Mouse (Mus musculus) adipose tissue, adult 10 weeks (tissue): ENCODE data around the gene Wdr81. TPM values are rescaled to one million over a fixed set of nuclear protein-coding genes. Genes with fewer than 3 reads are reported as not detected.

Experiments
- polyA plus RNA-seq: library from polyadenylated mRNA; stranded (reverse); fragments of 350-450 nt; fragmentation: Illumina TruSeq; extraction: RNeasy Lipid Tissue Mini Kit (QIAGEN cat#74804); gene quantifications from one replicate; pipeline ENCODE4 v1.2.3, GENCODE M21; 2014; ENCODE audit warnings: low read depth, low replicate concordance

Wdr81 gene
- polyA plus RNA-seq, result 17.3 TPM

DNA sequence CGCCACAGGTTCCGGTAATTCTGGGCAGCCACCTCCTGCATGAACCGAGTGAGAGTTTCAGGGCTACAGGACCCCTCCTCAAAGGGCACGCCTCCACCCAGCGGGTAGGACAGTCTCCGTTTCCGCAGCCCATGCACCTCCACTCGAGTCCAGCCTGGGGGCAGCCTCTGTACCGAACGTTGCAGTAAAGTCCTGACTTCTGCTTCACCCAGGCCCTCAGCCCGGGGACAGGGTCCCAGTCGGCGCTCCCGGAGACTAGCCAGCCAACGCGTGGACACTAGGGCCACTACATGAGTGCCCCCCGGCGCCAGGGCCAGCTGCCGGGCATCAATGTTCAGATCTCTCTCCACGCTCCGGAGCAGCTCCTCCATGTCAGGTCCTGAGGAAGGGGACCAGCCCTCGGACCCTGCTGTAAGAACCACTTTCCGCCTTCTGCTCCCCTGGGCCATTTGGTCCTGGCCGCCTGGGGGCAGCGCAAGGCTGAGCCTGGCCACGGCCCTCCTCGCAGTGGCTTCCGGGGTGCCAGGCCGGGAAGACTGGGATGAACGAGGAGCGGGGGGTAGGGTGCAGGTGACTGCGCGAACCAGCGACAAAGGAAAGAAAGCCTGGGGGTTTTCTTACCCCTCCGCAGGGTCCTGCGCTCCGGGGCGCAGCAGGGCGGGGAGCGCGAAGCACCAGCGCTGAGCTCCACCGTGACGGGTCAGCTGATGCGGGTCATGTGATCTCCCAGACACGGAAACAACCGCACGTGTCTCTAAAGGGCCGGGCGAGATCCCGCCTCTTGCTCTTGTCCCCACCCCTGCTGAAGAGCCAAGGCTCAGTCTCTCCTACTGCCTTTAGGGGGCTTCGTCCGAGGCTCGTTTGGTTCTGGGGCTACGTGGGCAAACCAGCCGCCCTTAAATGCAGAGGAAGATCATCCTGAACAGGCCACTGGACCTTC is at the start of gene Wdr81:
Gene Wdr81 (minus strand): TSS at position 727 of the 940 bp plus-strand sequence.

DNA sequence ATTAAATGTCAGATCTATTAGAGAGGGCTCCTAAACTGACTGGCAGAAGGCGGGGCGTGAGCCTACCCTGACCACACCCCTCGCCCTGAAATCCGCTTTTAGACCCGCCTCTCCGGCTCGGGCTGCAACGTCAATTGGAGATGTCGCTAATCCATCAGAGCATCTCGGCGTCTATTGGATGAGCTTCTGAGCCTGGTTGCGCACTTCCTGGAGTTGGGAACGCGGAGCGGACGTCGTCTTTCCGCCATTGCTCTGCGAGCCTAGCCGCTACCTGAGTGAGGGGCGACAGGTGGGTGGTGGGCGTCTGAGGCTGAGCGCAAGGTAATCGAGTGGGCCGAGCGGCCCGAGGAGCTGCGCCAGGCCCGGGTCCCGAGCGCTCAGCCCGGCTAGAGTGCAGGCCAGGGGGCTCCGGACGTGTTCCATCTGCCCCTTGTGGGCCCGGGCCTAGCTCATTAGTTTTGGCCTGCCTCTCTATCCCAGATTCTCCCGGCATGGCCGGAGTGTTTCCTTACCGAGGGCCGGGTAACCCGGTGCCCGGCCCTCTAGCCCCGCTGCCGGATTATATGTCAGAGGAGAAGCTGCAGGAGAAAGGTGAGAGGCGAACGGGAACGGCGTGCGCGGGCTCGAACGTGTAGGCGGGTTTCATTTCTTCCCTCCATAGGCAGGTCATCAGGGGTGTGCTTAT is 32.2 kb upstream of the Wdr81 start, which contains the start of gene Prpf8:
Gene Prpf8 (plus strand): TSS at position 216 of the 685 bp plus-strand sequence.

DNA sequence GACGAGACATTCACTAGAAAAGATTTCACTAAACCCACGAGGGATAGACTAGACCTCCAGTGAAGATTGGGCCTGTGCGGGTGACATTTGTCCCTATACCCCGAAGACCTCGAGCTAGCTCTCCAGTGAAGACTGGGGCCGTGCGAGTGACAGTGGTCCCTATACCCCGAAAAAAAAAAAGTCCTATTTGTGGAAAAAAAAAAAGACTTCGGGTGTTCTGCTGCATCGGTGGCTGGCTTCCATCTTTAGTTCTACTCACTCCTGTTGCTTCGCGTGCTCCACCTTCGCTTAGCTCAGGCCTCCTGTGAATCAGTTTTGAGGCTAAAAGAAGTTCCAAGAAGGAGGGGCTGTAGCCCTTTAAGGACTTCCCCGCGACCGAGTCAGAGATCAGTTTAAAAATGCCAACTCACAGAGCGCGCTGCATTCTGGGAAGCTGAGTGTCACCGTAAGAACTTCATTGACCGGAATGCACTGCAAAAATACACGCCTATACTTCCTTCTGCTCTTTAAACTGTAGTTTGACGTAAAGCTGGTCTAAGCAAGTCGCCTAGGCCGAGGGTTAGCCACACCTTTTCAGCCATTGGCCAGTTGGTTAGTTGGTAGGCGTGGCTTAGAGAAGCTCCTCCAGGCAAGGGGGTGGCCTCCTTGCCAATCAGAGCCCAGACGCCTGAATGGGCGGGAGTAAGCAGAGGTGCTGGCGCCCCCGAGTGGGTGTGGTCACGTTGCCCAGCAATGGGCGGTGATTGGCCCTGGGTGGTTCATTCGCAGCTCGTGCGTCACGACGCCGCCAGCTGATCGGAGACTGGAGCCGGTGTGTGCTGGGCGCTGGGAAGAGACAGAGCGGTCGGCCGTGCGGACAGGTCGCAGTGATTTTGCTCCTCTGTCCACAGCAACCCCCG is 6.6 kb upstream of the Wdr81 start, which contains the start of gene Tlcd2:
Gene Tlcd2 (plus strand): TSS at position 872 of the 899 bp plus-strand sequence.

DNA sequence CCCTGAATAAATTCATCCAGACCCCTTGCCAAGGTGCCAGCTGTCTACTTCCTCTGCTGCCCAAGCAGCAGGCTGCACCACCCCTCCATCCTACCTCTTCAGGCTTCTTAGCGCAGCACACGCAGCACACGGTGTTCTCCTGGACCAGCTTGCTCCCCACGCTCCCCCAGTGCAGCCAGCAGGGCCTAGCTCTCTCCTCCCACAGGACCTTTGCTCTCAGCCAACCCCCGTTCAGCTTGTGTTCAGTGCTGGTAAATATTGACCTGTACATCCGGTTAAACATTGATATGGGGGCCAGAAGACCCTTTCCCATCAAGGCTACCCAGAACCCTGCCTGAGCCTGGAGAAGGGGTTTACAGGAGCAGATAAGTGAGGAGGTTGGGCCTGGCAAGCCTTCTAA is 15.2 kb downstream of the Wdr81 start, which contains the start of gene Serpinf2:
Gene Serpinf2 (minus strand): TSS at position 229 of the 400 bp plus-strand sequence.

DNA sequence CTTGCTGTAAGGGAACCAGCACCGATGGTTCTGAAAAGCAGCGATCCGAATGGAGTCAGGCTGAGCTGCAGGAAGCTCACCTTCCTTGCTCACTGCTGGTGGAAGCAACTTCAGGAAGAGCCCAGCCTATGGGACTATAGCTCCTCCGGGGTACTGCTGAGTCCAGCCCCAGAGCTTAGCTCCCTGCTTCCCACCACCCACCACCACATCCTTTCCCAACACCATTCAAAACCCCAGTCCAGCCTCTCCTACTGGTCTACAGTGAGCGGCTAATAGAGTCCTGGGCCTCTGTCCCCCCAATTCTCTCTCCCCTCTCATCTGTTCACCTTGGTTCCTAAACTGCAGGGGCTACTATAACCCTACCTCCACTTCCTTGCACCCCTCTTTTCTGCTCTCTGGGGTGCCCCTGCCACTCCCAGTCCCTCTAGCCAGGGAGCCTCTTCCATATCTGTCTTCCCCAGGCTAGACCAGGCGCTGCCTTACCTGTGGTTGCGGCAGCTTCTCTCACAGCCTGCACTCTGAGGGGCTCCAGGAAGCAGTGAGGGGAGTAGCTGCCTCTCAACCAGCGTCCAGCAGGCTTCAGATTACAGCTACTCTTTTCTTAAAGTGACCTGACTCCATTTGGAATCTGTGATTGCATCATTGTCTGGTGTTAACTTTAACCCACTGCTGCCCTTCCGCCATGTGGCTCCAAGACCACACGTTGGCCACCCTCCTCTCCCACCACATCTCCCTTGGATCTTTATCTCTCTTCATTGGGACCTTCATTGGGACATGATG is 32.3 kb downstream of the Wdr81 start, which contains the start of gene Serpinf1:
Gene Serpinf1 (minus strand): TSS at position 689 of the 780 bp plus-strand sequence.

Other genes with a start within 250 kb of the Wdr81 start
- 36.4 TPM for gene Rpa1, start 106.4 kb downstream of the Wdr81 start, polyA plus RNA-seq
- 4.8 TPM for gene Smyd4, start 106.3 kb downstream of the Wdr81 start, polyA plus RNA-seq
- 171 TPM for gene Serpinf1, start 32.0 kb downstream of the Wdr81 start, polyA plus RNA-seq
- 74.4 TPM for gene Serpinf2, start 15.1 kb downstream of the Wdr81 start, polyA plus RNA-seq
- 12.7 TPM for gene Tlcd2, start 7.0 kb upstream of the Wdr81 start, polyA plus RNA-seq
- gene Prpf8, start 32.1 kb upstream of the Wdr81 start, polyA plus RNA-seq, result 65.6 TPM
- gene Rilp, start 55.4 kb upstream of the Wdr81 start, polyA plus RNA-seq, result 5.7 TPM
- gene Scarf1, start 58.8 kb upstream of the Wdr81 start, polyA plus RNA-seq, result 6.0 TPM
- gene Slc43a2, start 77.0 kb upstream of the Wdr81 start, polyA plus RNA-seq, result 12.4 TPM
- gene Pitpna, start 133.4 kb upstream of the Wdr81 start, polyA plus RNA-seq, result 68.8 TPM
- 46.0 TPM for gene Inpp5k, start 176.3 kb upstream of the Wdr81 start, polyA plus RNA-seq
- gene Myo1c, start 195.8 kb upstream of the Wdr81 start, polyA plus RNA-seq, result 88.9 TPM
- 59.6 TPM for gene Crk, start 224.5 kb upstream of the Wdr81 start, polyA plus RNA-seq